Mouse (Mus musculus) MN1 (cell line): Measurements from ENCODE around the gene 4930412O13Rik.

Source experiments
- DNase-seq: peaks from one replicate; pipeline ENCODE4 v3.0.0-alpha.2; 2016; ENCODE audit warnings: low spot score

4930412O13Rik gene

GRCm38 (mm10) chr2:9903854-9904560 lies 23.0 kb downstream of the 4930412O13Rik start:
- DNase-seq, result no peak

GRCm38 (mm10) chr2:9905995-9906394 lies 24.9 kb downstream of the 4930412O13Rik start:
- no peak for DNase-seq

- DNase-seq, result no peak
Observed at GRCm38 (mm10) chr2:9917602-9918001, 36.5 kb downstream of the 4930412O13Rik start.

- DNase-seq, result peak; percentile 13
Observed at GRCm38 (mm10) chr2:9918691-9919471, 37.8 kb downstream of the 4930412O13Rik start.

- no peak for DNase-seq
Observed at GRCm38 (mm10) chr2:9926194-9926904, 45.3 kb downstream of the 4930412O13Rik start.

- no peak for DNase-seq
Observed at GRCm38 (mm10) chr2:9926905-9927283, 45.8 kb downstream of the 4930412O13Rik start.
